Mouse (Mus musculus) MEL (cell line): ENCODE measurements at regions not wholly inside any gene's neighbourhood (a gene's known extent, or its start where the extent isn't known, plus 50 kb on each side); places are given as distances from the start of the nearest gene placed in this dataset.

Source experiments
- CHD2 ChIP-seq: IDR thresholded peaks from 2 replicates; pipeline ENCODE4 v1.6.1; 2011; ENCODE audit warnings: low read length, improper control_type of control experiment
- CTCF ChIP-seq, 3 experiments: IDR thresholded peaks in 2 of 3; conservative IDR thresholded peaks in 1 of 3; 2 replicates each; pipeline ENCODE4 v1.5.1; 2011 to 2012; ENCODE audit warnings: low read length in 3 of 3, low read depth in 2 of 3, mild to moderate bottlenecking in 2 of 3, improper control_type of control experiment in 1 of 3, inconsistent platforms in 1 of 3, mixed read lengths in 1 of 3, moderate library complexity in 1 of 3; ENCODE audit not compliant: control insufficient read depth in 1 of 3, insufficient read depth in 1 of 3, poor library complexity in 1 of 3, severe bottlenecking in 1 of 3
- GATA1 ChIP-seq: IDR thresholded peaks from 2 replicates; pipeline ENCODE4 v1.6.1; 2011; ENCODE audit warnings: low read depth, low read length, improper control_type of control experiment
- POLR2A ChIP-seq, 2 experiments: IDR thresholded peaks; 2 replicates each; pipeline ENCODE4 v1.6.1; 2011 to 2012; ENCODE audit warnings: low read length in 2 of 2, mild to moderate bottlenecking in 2 of 2, control low read depth in 1 of 2, improper control_type of control experiment in 1 of 2, low read depth in 1 of 2, moderate library complexity in 1 of 2; ENCODE audit not compliant: control insufficient read depth in 1 of 2, insufficient read depth in 1 of 2, poor library complexity in 1 of 2
- POLR2AphosphoS5 ChIP-seq: IDR thresholded peaks from 2 replicates; pipeline ENCODE4 v1.6.1; 2012; ENCODE audit warnings: low read depth, borderline replicate concordance, mild to moderate bottlenecking, inconsistent platforms, low read length, moderate library complexity, mixed read lengths
- USF1 ChIP-seq: IDR thresholded peaks from 2 replicates; pipeline ENCODE4 v1.6.1; 2014; ENCODE audit warnings: low read depth, mild to moderate bottlenecking, inconsistent platforms, low read length, improper control_type of control experiment, moderate library complexity

DNA sequence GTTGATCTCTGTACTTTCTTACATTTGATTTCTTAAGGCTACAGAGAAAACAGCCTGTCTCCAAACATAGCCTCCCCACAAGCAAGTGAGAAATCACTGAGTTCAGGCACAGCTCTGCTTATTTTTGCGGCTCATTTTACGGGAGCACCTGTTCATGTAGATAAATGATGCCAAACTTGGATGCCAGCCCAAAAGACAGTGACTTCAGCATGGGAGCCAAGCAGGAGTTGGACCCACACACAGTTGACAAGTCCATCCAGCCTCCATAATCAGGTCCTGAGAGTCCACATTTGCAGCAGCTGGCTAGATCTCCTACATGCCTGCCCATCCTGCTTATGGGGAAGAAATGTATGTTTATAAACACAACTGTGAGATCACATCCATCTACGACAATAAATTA, 927.2 kb downstream of the Rps29 start:
- no peak for TF ChIP-seq POLR2A (IDR thresholded peaks at IDR 0.05; ENCODE audit: control insufficient read depth in 1 of 2, insufficient read depth in 1 of 2, low read depth in 1 of 2, low read length in 2 of 2, poor library complexity in 1 of 2)
- no peak for TF ChIP-seq CHD2
- TF ChIP-seq GATA1: no peak
- no peak for TF ChIP-seq POLR2AphosphoS5
- TF ChIP-seq CTCF (IDR thresholded peaks at IDR 0.05 in 2 of 3, conservative IDR thresholded peaks at IDR 0.05 in 1 of 3; ENCODE audit: control insufficient read depth in 1 of 3, insufficient read depth in 1 of 3, low read depth in 2 of 3, low read length in 3 of 3, poor library complexity in 1 of 3, severe bottlenecking in 1 of 3): no peak
- TF ChIP-seq USF1: no peak
